Mouse (Mus musculus) cerebellum, adult 2 months (tissue): Measurements from ENCODE around the gene Abca7.

Experiments
- CTCF ChIP-seq: fragments of 200-500 bp; IDR thresholded peaks from 2 replicates; pipeline ENCODE4 v1.5.1; 2011; ENCODE audit warnings: low read depth, mild to moderate bottlenecking, control low read depth, low read length, moderate library complexity, borderline replicate concordance; ENCODE audit not compliant: insufficient read depth
- POLR2A ChIP-seq: fragments of 200-500 bp; IDR thresholded peaks from 2 replicates; pipeline ENCODE4 v1.6.1; 2011; ENCODE audit warnings: low read length, control low read depth, borderline replicate concordance; ENCODE audit not compliant: insufficient read depth

DNA sequence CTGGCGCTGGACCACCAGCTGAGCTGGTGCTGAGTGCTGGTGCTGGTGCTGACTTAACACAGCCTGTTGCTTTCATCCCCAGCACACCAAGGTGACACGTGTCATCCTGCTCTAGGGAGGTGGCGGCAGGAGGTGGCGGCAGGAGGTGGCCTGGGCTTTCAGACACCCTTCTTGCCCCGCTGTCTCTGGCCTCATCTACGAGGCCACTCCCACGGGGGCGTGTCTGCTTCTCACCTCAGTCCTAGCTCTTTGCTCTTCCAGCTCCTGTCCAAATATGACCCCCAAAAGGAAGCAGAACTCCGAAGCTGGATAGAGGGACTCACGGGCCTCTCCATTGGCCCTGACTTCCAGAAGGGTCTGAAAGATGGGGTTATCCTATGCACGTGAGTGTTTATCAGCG lies 5.2 kb upstream of the Abca7 start:
- TF ChIP-seq CTCF (no peak), POLR2A (no peak)
